Mouse (Mus musculus): ENCODE measurements around the gene Prss29. TPM values are rescaled to one million over a fixed set of nuclear protein-coding genes. Genes with fewer than 3 reads are reported as not detected.
A peak's percentile ranks its signal among the peaks of the same experiment; 100 is the strongest.

Gene Prss29
- polyA plus RNA-seq (2012; rRNA removed): not detected in 2 replicates

- TF ChIP-seq POLR2A (IDR thresholded peaks at IDR 0.05; ENCODE audit: borderline replicate concordance, extremely low read depth, low read depth, low read length) (no peak), CTCF (IDR thresholded peaks at IDR 0.05; ENCODE audit: insufficient read depth, low read length) (no peak)
- WGBS: 65% methylated on average over 5 of the region's 5 CpGs
- H3K4me1 ChIP-seq (ENCODE audit: control insufficient read depth, insufficient read depth, low read length): no peaks in the 10 kb centered on the region
- no peak within 1 kb of the TSS for H3K4me3 ChIP-seq (replicated peaks; ENCODE audit: extremely low read depth, low read depth, low read length)
- no peak for DNase-seq
Observed at GRCm38 (mm10) chr17:25318354-25318753, at the start of gene Prss29. Gene Prss29 (plus strand): TSS chr17:25318654.

- TF ChIP-seq CTCF (IDR thresholded peaks at IDR 0.05; ENCODE audit: insufficient read depth, low read length): no peak
- TF ChIP-seq POLR2A (IDR thresholded peaks at IDR 0.05; ENCODE audit: borderline replicate concordance, extremely low read depth, low read depth, low read length): no peak
Observed at GRCm38 (mm10) chr17:25270795-25271335, 47.6 kb upstream of the Prss29 start.

GRCm38 (mm10) chr17:25272326-25272725 lies 46.1 kb upstream of the Prss29 start:
- TF ChIP-seq CTCF (IDR thresholded peaks at IDR 0.05; ENCODE audit: insufficient read depth, low read length) (no peak), POLR2A (IDR thresholded peaks at IDR 0.05; ENCODE audit: borderline replicate concordance, extremely low read depth, low read depth, low read length) (peak; percentile 48; the same call in 1 of the 2 replicates)
- peaks cover 24% of the 10 kb centered on the region for H3K4me1 ChIP-seq (ENCODE audit: control insufficient read depth, insufficient read depth, low read length)
- under 1% methylated on average over 10 of the region's 10 CpGs for WGBS
- peak overlapping the region; percentile 92 for H3K4me3 ChIP-seq (replicated peaks; ENCODE audit: extremely low read depth, low read depth, low read length)
- peak; percentile 36 for DNase-seq

More at GRCm38 (mm10) chr17:25270795-25271335, 47.6 kb upstream of the Prss29 start:
- Histone ChIP-seq H3K4me1 (ENCODE audit: control insufficient read depth, insufficient read depth, low read length) (peaks cover 24% of the 10 kb centered on the region), H3K4me3 (replicated peaks; ENCODE audit: extremely low read depth, low read depth, low read length) (no peak overlapping the region)
- DNase-seq: no peak
- 25% methylated on average over 2 of the region's 2 CpGs for WGBS

- Histone ChIP-seq H3K4me3 (replicated peaks; ENCODE audit: extremely low read depth, low read depth, low read length) (peak overlapping the region; percentile 92), H3K4me1 (ENCODE audit: control insufficient read depth, insufficient read depth, low read length) (peaks cover 24% of the 10 kb centered on the region)
- DNase-seq: peak; percentile 96
- peak; percentile 47; the same call in 1 of the 2 replicates for TF ChIP-seq POLR2A (IDR thresholded peaks at IDR 0.05; ENCODE audit: borderline replicate concordance, extremely low read depth, low read depth, low read length)
- no peak for TF ChIP-seq CTCF (IDR thresholded peaks at IDR 0.05; ENCODE audit: insufficient read depth, low read length)
- under 1% methylated on average over 92 of the region's 92 CpGs for WGBS
Observed at GRCm38 (mm10) chr17:25272951-25273705, 45.3 kb upstream of the Prss29 start.

GRCm38 (mm10) chr17:25273706-25274501 lies 44.5 kb upstream of the Prss29 start:
- 1% methylated on average over 42 of the region's 45 CpGs for WGBS
- peak; percentile 98 for DNase-seq
- H3K4me1 ChIP-seq (ENCODE audit: control insufficient read depth, insufficient read depth, low read length): peaks cover 24% of the 10 kb centered on the region
- TF ChIP-seq CTCF (IDR thresholded peaks at IDR 0.05; ENCODE audit: insufficient read depth, low read length) (peak; percentile 54), POLR2A (IDR thresholded peaks at IDR 0.05; ENCODE audit: borderline replicate concordance, extremely low read depth, low read depth, low read length) (peak; percentile 64; the same call in 1 of the 2 replicates)
- H3K4me3 ChIP-seq (replicated peaks; ENCODE audit: extremely low read depth, low read depth, low read length): peak overlapping the region; percentile 92

GRCm38 (mm10) chr17:25274571-25275346 lies 43.7 kb upstream of the Prss29 start, which contains the start of gene Ube2i:
Gene Ube2i (minus strand): TSS chr17:25274622.
- peak within 1 kb of the TSS; percentile 92 for H3K4me3 ChIP-seq (replicated peaks; ENCODE audit: extremely low read depth, low read depth, low read length)
- H3K4me1 ChIP-seq (ENCODE audit: control insufficient read depth, insufficient read depth, low read length): peaks cover 24% of the 10 kb centered on the region
- TF ChIP-seq POLR2A (IDR thresholded peaks at IDR 0.05; ENCODE audit: borderline replicate concordance, extremely low read depth, low read depth, low read length) (no peak), CTCF (IDR thresholded peaks at IDR 0.05; ENCODE audit: insufficient read depth, low read length) (no peak)
- 82% methylated on average over 9 of the region's 9 CpGs for WGBS
- DNase-seq: no peak

- 96% methylated on average over 3 of the region's 3 CpGs for WGBS
- DNase-seq: no peak
- Histone ChIP-seq H3K4me1 (ENCODE audit: control insufficient read depth, insufficient read depth, low read length) (peaks cover 19% of the 10 kb centered on the region), H3K4me3 (replicated peaks; ENCODE audit: extremely low read depth, low read depth, low read length) (no peak overlapping the region)
- TF ChIP-seq CTCF (IDR thresholded peaks at IDR 0.05; ENCODE audit: insufficient read depth, low read length) (no peak), POLR2A (IDR thresholded peaks at IDR 0.05; ENCODE audit: borderline replicate concordance, extremely low read depth, low read depth, low read length) (no peak)
Observed at GRCm38 (mm10) chr17:25275833-25276232, 42.6 kb upstream of the Prss29 start.

- H3K4me3 ChIP-seq (replicated peaks; ENCODE audit: extremely low read depth, low read depth, low read length): no peak overlapping the region
- TF ChIP-seq CTCF (IDR thresholded peaks at IDR 0.05; ENCODE audit: insufficient read depth, low read length) (no peak), POLR2A (IDR thresholded peaks at IDR 0.05; ENCODE audit: borderline replicate concordance, extremely low read depth, low read depth, low read length) (no peak)
- peak; percentile 55 for DNase-seq
- H3K4me1 ChIP-seq (ENCODE audit: control insufficient read depth, insufficient read depth, low read length): peaks cover 2% of the 10 kb centered on the region; the same call in 1 of the 2 replicates
- 21% methylated on average over 11 of the region's 11 CpGs for WGBS
Observed at GRCm38 (mm10) chr17:25282133-25282532, 36.3 kb upstream of the Prss29 start.

Measured in lung, adult 2 months (tissue).